Mouse (Mus musculus): ENCODE data around the gene Plekhh2. TPM values are rescaled to one million over a fixed set of nuclear protein-coding genes. Genes with fewer than 3 reads are reported as not detected.

Plekhh2 gene
- polyA plus RNA-seq, 1 experiment from 2014 or later, result 13.9 TPM

DNA sequence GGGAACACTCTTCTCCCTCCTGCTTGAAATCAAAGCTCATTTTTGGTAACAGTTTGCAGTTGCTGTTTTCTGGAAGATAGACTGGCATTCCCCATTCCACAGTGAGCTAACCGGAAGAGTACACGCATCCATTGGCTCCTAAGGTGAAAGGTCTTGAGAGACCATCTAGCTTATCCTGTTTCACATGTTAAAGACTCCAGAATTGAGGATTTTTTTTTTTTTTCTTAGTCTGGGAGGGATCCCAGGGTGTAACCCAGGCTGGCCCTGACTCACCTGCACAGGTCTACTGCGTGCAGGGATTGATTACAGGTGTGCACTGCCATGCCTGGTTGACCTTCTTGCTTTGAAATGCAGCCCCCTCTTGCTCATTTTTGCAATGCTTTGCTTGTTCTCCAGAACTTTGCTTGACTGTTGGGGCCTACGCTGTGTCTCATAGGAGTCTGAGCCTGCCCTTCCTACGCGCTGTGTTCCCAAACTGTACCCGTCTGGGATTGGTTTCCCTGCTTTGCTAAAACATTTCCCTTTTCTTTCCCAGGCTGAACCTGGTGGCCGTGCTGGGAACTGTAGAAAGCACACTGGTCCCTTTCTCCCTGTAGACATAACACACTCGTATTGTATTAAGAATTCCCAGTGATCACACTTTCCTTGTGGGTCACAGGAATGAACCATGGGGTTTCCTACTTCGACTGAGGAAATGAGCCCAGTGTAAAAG, 92.2 kb downstream of the Plekhh2 start:
- no peak overlapping the region for H3K4me3 ChIP-seq (ENCODE audit: low read length)
- H3K27ac ChIP-seq (ENCODE audit: low read depth, low read length), result no peak overlapping the region
- H3K36me3 ChIP-seq (ENCODE audit: control insufficient read depth, insufficient read depth, low read length), result peaks cover 24% of the 10 kb centered on the region; the same call in 1 of the 2 replicates
- ATAC-seq (ENCODE audit: low FRiP score, low TSS enrichment), result no peak
- no peak overlapping the region for H3K4me2 ChIP-seq (replicated peaks; ENCODE audit: low read depth, low read length)
- WGBS, result 85% methylated on average over 10 of the region's 10 CpGs
- no peak overlapping the region for H3K9ac ChIP-seq (ENCODE audit: low read depth, low read length)
- no peaks in the 10 kb centered on the region for H3K27me3 ChIP-seq (ENCODE audit: control insufficient read depth, insufficient read depth, low read length)
- no peaks in the 10 kb centered on the region for H3K4me1 ChIP-seq (ENCODE audit: control insufficient read depth, insufficient read depth, low read length)
- H3K9me3 ChIP-seq (ENCODE audit: control insufficient read depth, low read length), result no peaks in the 10 kb centered on the region

DNA sequence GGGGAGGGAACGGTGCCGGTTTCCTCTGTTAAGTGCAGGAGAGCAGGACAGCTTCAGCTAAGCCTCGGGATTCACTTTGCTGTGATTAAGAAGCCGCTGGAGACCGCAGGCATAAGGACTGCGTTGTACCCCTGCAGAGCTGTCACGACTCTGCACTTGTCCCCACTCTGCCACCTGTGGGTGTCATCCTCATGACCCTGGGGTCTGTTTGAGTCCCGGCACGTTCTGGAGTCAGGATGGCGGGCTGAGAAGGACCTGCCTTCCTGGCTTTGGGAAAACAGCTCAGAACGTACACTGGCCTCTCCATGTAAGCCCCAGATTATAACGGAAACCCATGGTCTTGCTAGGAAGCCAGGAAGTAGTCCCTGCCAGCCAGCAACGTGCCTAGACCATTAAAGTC, 95.3 kb downstream of the Plekhh2 start:
- WGBS, result 58% methylated on average over 13 of the region's 13 CpGs
- H3K27me3 ChIP-seq (ENCODE audit: control insufficient read depth, insufficient read depth, low read length), result no peaks in the 10 kb centered on the region
- H3K9ac ChIP-seq (ENCODE audit: low read depth, low read length), result no peak overlapping the region
- no peak for ATAC-seq (ENCODE audit: low FRiP score, low TSS enrichment)
- no peaks in the 10 kb centered on the region for H3K4me1 ChIP-seq (ENCODE audit: control insufficient read depth, insufficient read depth, low read length)
- no peak overlapping the region for H3K27ac ChIP-seq (ENCODE audit: low read depth, low read length)
- H3K36me3 ChIP-seq (ENCODE audit: control insufficient read depth, insufficient read depth, low read length), result peaks cover 17% of the 10 kb centered on the region; the same call in 1 of the 2 replicates
- no peak overlapping the region for H3K4me2 ChIP-seq (replicated peaks; ENCODE audit: low read depth, low read length)
- H3K4me3 ChIP-seq (ENCODE audit: low read length), result no peak overlapping the region
- H3K9me3 ChIP-seq (ENCODE audit: control insufficient read depth, low read length), result no peaks in the 10 kb centered on the region

GRCm38 (mm10) chr17:84607617-84608016, 95.9 kb downstream of the Plekhh2 start:
- Histone ChIP-seq H3K9me3 (ENCODE audit: control insufficient read depth, low read length) (no peaks in the 10 kb centered on the region), H3K9ac (ENCODE audit: low read depth, low read length) (no peak overlapping the region), H3K4me2 (replicated peaks; ENCODE audit: low read depth, low read length) (no peak overlapping the region), H3K27ac (ENCODE audit: low read depth, low read length) (no peak overlapping the region), H3K36me3 (ENCODE audit: control insufficient read depth, insufficient read depth, low read length) (peaks cover 18% of the 10 kb centered on the region; the same call in 1 of the 2 replicates), H3K4me1 (ENCODE audit: control insufficient read depth, insufficient read depth, low read length) (no peaks in the 10 kb centered on the region), H3K4me3 (ENCODE audit: low read length) (no peak overlapping the region), H3K27me3 (ENCODE audit: control insufficient read depth, insufficient read depth, low read length) (no peaks in the 10 kb centered on the region)
- no peak for ATAC-seq (ENCODE audit: low FRiP score, low TSS enrichment)
- WGBS, result 72% methylated on average over 5 of the region's 5 CpGs

DNA sequence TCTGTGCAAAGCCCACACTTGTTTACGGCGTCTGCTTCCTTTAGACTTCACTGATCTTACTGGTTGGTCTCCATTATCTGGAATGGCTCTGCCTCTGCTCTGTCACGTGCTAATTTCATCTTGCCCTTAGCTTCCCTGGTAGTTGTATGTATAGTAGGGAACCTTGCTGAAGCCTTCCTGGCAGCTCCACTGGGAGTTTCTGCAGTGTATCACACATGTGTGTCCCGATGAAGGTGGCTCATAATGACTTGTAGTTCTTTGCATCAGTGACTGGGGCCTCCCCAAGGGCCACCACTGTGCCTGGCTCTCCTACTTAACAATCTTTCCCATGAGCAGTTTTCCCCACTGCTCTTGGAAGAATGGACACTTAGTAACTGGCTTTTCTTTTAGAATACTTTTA, 96.9 kb downstream of the Plekhh2 start:
- no peak overlapping the region for H3K27ac ChIP-seq (ENCODE audit: low read depth, low read length)
- H3K36me3 ChIP-seq (ENCODE audit: control insufficient read depth, insufficient read depth, low read length), result peaks cover 25% of the 10 kb centered on the region
- ATAC-seq (ENCODE audit: low FRiP score, low TSS enrichment), result no peak
- 72% methylated on average over 4 of the region's 4 CpGs for WGBS
- no peaks in the 10 kb centered on the region for H3K27me3 ChIP-seq (ENCODE audit: control insufficient read depth, insufficient read depth, low read length)
- no peak overlapping the region for H3K9ac ChIP-seq (ENCODE audit: low read depth, low read length)
- H3K4me2 ChIP-seq (replicated peaks; ENCODE audit: low read depth, low read length), result no peak overlapping the region
- H3K4me1 ChIP-seq (ENCODE audit: control insufficient read depth, insufficient read depth, low read length), result no peaks in the 10 kb centered on the region
- H3K9me3 ChIP-seq (ENCODE audit: control insufficient read depth, low read length), result no peaks in the 10 kb centered on the region
- no peak overlapping the region for H3K4me3 ChIP-seq (ENCODE audit: low read length)

DNA sequence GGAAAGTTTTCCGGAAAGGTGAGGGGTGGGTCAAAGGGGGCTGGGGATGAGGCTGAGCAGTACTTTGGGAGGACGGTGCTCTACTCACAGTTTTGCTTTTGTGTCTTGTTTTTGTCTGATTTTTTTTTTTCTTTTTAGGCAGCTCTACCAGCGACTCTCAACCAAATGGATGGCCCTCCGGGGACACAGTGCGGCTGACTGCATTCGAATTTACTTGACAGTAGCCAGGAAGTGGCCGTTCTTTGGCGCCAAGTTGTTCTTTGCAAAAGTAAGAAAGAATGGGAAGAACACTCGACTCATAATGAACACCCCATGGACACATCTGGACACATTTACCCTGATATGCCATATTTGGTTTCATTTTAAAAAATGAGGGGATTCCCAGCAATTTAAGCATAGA, 99.8 kb downstream of the Plekhh2 start:
- no peak for ATAC-seq (ENCODE audit: low FRiP score, low TSS enrichment)
- H3K27me3 ChIP-seq (ENCODE audit: control insufficient read depth, insufficient read depth, low read length), result no peaks in the 10 kb centered on the region
- no peak overlapping the region for H3K9ac ChIP-seq (ENCODE audit: low read depth, low read length)
- H3K27ac ChIP-seq (ENCODE audit: low read depth, low read length), result no peak overlapping the region
- no peaks in the 10 kb centered on the region for H3K4me1 ChIP-seq (ENCODE audit: control insufficient read depth, insufficient read depth, low read length)
- no peak overlapping the region for H3K4me2 ChIP-seq (replicated peaks; ENCODE audit: low read depth, low read length)
- H3K4me3 ChIP-seq (ENCODE audit: low read length), result no peak overlapping the region
- H3K9me3 ChIP-seq (ENCODE audit: control insufficient read depth, low read length), result no peaks in the 10 kb centered on the region
- peaks cover 32% of the 10 kb centered on the region for H3K36me3 ChIP-seq (ENCODE audit: control insufficient read depth, insufficient read depth, low read length)
- WGBS, result 45% methylated on average over 9 of the region's 9 CpGs

- WGBS, result 21% methylated on average over 7 of the region's 7 CpGs
- H3K4me2 ChIP-seq (replicated peaks; ENCODE audit: low read depth, low read length), result no peak overlapping the region
- no peak overlapping the region for H3K27ac ChIP-seq (ENCODE audit: low read depth, low read length)
- no peak overlapping the region for H3K9ac ChIP-seq (ENCODE audit: low read depth, low read length)
- ATAC-seq (ENCODE audit: low FRiP score, low TSS enrichment), result no peak
- no peaks in the 10 kb centered on the region for H3K27me3 ChIP-seq (ENCODE audit: control insufficient read depth, insufficient read depth, low read length)
- H3K4me3 ChIP-seq (ENCODE audit: low read length), result no peak overlapping the region
- no peaks in the 10 kb centered on the region for H3K9me3 ChIP-seq (ENCODE audit: control insufficient read depth, low read length)
- H3K36me3 ChIP-seq (ENCODE audit: control insufficient read depth, insufficient read depth, low read length), result peaks cover 30% of the 10 kb centered on the region
- no peaks in the 10 kb centered on the region for H3K4me1 ChIP-seq (ENCODE audit: control insufficient read depth, insufficient read depth, low read length)
These were observed 100.3 kb downstream of the Plekhh2 start for GRCm38 (mm10) chr17:84611971-84612370.

DNA sequence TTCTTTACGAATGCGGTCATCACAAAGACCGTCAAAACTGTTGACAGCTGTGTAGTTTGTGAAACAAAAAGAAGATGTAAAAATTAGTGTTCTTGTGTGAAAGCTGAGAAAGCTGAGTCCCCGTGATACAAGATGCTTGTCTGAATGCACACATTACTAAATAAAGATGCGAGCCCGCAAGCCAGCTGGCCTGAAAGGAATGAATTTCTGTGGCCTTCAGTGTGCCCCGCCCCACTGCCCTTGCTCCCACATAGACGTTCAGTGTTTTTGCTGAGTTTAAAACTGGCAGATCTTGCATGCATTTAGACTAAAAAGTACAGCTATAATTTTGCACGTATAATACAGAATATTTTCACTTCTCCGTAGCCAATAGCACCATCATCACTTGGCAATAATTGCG, 104.1 kb downstream of the Plekhh2 start:
- Histone ChIP-seq H3K4me3 (ENCODE audit: low read length) (no peak overlapping the region), H3K4me2 (replicated peaks; ENCODE audit: low read depth, low read length) (no peak overlapping the region), H3K4me1 (ENCODE audit: control insufficient read depth, insufficient read depth, low read length) (no peaks in the 10 kb centered on the region), H3K9me3 (ENCODE audit: control insufficient read depth, low read length) (no peaks in the 10 kb centered on the region), H3K9ac (ENCODE audit: low read depth, low read length) (no peak overlapping the region), H3K36me3 (ENCODE audit: control insufficient read depth, insufficient read depth, low read length) (peaks cover 38% of the 10 kb centered on the region), H3K27ac (ENCODE audit: low read depth, low read length) (no peak overlapping the region), H3K27me3 (ENCODE audit: control insufficient read depth, insufficient read depth, low read length) (no peaks in the 10 kb centered on the region)
- WGBS, result 87% methylated on average over 11 of the region's 11 CpGs
- ATAC-seq (ENCODE audit: low FRiP score, low TSS enrichment), result no peak

GRCm38 (mm10) chr17:84616526-84617074, 104.9 kb downstream of the Plekhh2 start:
- Histone ChIP-seq H3K9me3 (ENCODE audit: control insufficient read depth, low read length) (no peaks in the 10 kb centered on the region), H3K27me3 (ENCODE audit: control insufficient read depth, insufficient read depth, low read length) (no peaks in the 10 kb centered on the region), H3K36me3 (ENCODE audit: control insufficient read depth, insufficient read depth, low read length) (peaks cover 38% of the 10 kb centered on the region), H3K27ac (ENCODE audit: low read depth, low read length) (no peak overlapping the region), H3K4me3 (ENCODE audit: low read length) (no peak overlapping the region), H3K9ac (ENCODE audit: low read depth, low read length) (no peak overlapping the region), H3K4me2 (replicated peaks; ENCODE audit: low read depth, low read length) (no peak overlapping the region), H3K4me1 (ENCODE audit: control insufficient read depth, insufficient read depth, low read length) (no peaks in the 10 kb centered on the region)
- ATAC-seq (ENCODE audit: low FRiP score, low TSS enrichment), result no peak
- 81% methylated on average over 6 of the region's 6 CpGs for WGBS

DNA sequence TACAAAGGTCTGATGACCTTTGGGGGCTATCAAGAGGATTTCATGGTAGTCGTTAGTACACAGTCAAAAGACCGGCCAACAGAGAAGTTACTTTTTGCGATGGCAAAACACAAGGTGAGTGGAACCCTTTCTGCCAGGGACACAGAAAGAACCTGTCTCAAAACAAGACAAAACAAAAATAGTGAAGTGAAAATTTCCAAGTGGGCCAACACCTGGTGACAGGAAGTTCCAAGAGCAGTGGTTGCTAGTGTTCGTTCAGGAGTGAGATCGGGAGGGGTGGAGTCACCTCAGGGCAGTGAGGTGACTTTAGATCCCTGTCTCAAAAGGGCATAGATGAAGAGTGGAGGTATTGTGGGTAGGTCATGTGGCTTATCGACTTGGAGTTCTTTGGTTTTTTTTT, 106.3 kb downstream of the Plekhh2 start:
- Histone ChIP-seq H3K36me3 (ENCODE audit: control insufficient read depth, insufficient read depth, low read length) (peaks cover 33% of the 10 kb centered on the region), H3K9ac (ENCODE audit: low read depth, low read length) (no peak overlapping the region), H3K4me1 (ENCODE audit: control insufficient read depth, insufficient read depth, low read length) (no peaks in the 10 kb centered on the region), H3K4me2 (replicated peaks; ENCODE audit: low read depth, low read length) (no peak overlapping the region), H3K9me3 (ENCODE audit: control insufficient read depth, low read length) (no peaks in the 10 kb centered on the region), H3K27me3 (ENCODE audit: control insufficient read depth, insufficient read depth, low read length) (no peaks in the 10 kb centered on the region), H3K27ac (ENCODE audit: low read depth, low read length) (no peak overlapping the region), H3K4me3 (ENCODE audit: low read length) (no peak overlapping the region)
- ATAC-seq (ENCODE audit: low FRiP score, low TSS enrichment), result no peak
- WGBS, result 92% methylated on average over 6 of the region's 6 CpGs
